Mouse (Mus musculus) heart, embryonic 10.5 days (tissue): ENCODE measurements at regions not wholly inside any gene's neighbourhood (a gene's known extent, or its start where the extent isn't known, plus 50 kb on each side); places are given as distances from the start of the nearest gene placed in this dataset.

ENCODE experiments used
- DNase-seq: peaks from one replicate; pipeline ENCODE4 v3.0.0-alpha.2; 2017; ENCODE audit warnings: low spot score
- H3K27ac ChIP-seq: fragments of 300-500 bp; sonication (generic); 2 replicates; pipeline ENCODE4 v1.5.1; 2016; ENCODE audit warnings: mild to moderate bottlenecking
- H3K27me3 ChIP-seq: fragments of 300-500 bp; sonication (generic); 2 replicates; pipeline ENCODE4 v1.6.1; 2016; ENCODE audit warnings: mild to moderate bottlenecking; ENCODE audit not compliant: poor library complexity, insufficient read depth, severe bottlenecking
- H3K36me3 ChIP-seq: fragments of 300-500 bp; sonication (generic); 2 replicates; pipeline ENCODE4 v1.6.1; 2016; ENCODE audit warnings: mild to moderate bottlenecking, moderate library complexity
- H3K4me1 ChIP-seq: fragments of 300-500 bp; sonication (generic); 2 replicates; pipeline ENCODE4 v1.6.1; 2016; ENCODE audit warnings: mild to moderate bottlenecking
- H3K4me3 ChIP-seq: fragments of 300-500 bp; sonication (generic); 2 replicates; pipeline ENCODE4 v1.5.1; 2016; ENCODE audit warnings: mild to moderate bottlenecking, moderate library complexity
- H3K9me3 ChIP-seq: fragments of 300-500 bp; sonication (generic); 2 replicates; pipeline ENCODE4 v1.6.1; 2016; ENCODE audit warnings: mild to moderate bottlenecking, moderate library complexity
- WGBS: fragments of 180-500 bp; shearing (Covaris S2); methylation state at CpG from one replicate; pipeline ENCODE4 v1.1.7; 2016; 5-methylcytosine and 5-hydroxymethylcytosine counted together

- 88% methylated on average over 8 of the region's 8 CpGs for WGBS
- Histone ChIP-seq H3K27me3 (no peaks in the 10 kb centered on the region), H3K4me1 (no peaks in the 10 kb centered on the region)
These were observed 156.0 kb downstream of the Gm11011 start for GRCm38 (mm10) chr2:169431516-169431915.

GRCm38 (mm10) chr2:169429411-169429810 lies 158.1 kb downstream of the Gm11011 start:
- WGBS = 88% methylated on average over 7 of the region's 7 CpGs
- H3K4me3 ChIP-seq = no peak overlapping the region
- no peak overlapping the region for H3K27ac ChIP-seq
- no peak for DNase-seq
- H3K27me3 ChIP-seq = no peaks in the 10 kb centered on the region
- H3K9me3 ChIP-seq = no peaks in the 10 kb centered on the region
- H3K36me3 ChIP-seq = no peaks in the 10 kb centered on the region
- no peaks in the 10 kb centered on the region for H3K4me1 ChIP-seq

More at GRCm38 (mm10) chr2:169431516-169431915, 156.0 kb downstream of the Gm11011 start:
- Histone ChIP-seq H3K4me3 (no peak overlapping the region), H3K36me3 (no peaks in the 10 kb centered on the region), H3K9me3 (no peaks in the 10 kb centered on the region), H3K27ac (no peak overlapping the region)
- no peak for DNase-seq

- no peaks in the 10 kb centered on the region for H3K9me3 ChIP-seq
- H3K27me3 ChIP-seq = no peaks in the 10 kb centered on the region
- no peak overlapping the region for H3K4me3 ChIP-seq
- no peaks in the 10 kb centered on the region for H3K36me3 ChIP-seq
- no peaks in the 10 kb centered on the region for H3K4me1 ChIP-seq
- no peak overlapping the region for H3K27ac ChIP-seq
- 75% methylated on average over 12 of the region's 12 CpGs for WGBS
- no peak for DNase-seq
These were observed 163.2 kb downstream of the Gm11011 start for GRCm38 (mm10) chr2:169424166-169424920.

GRCm38 (mm10) chr2:169412361-169412760 lies 175.2 kb downstream of the Gm11011 start:
- Histone ChIP-seq H3K36me3 (no peaks in the 10 kb centered on the region), H3K4me3 (no peak overlapping the region), H3K27ac (no peak overlapping the region), H3K4me1 (no peaks in the 10 kb centered on the region), H3K27me3 (no peaks in the 10 kb centered on the region), H3K9me3 (no peaks in the 10 kb centered on the region)
- 79% methylated on average over 6 of the region's 6 CpGs for WGBS
- no peak for DNase-seq

GRCm38 (mm10) chr2:169410080-169410479 lies 177.5 kb downstream of the Gm11011 start:
- Histone ChIP-seq H3K9me3 (no peaks in the 10 kb centered on the region), H3K36me3 (no peaks in the 10 kb centered on the region), H3K27me3 (no peaks in the 10 kb centered on the region), H3K4me3 (no peak overlapping the region), H3K27ac (no peak overlapping the region), H3K4me1 (peaks cover 4% of the 10 kb centered on the region; the same call in 1 of the 2 replicates)
- no peak for DNase-seq
- 59% methylated on average over 3 of the region's 3 CpGs for WGBS

GRCm38 (mm10) chr2:169404908-169405690 lies 182.4 kb downstream of the Gm11011 start:
- WGBS = 43% methylated on average over 6 of the region's 6 CpGs
- Histone ChIP-seq H3K9me3 (no peaks in the 10 kb centered on the region), H3K36me3 (no peaks in the 10 kb centered on the region), H3K27me3 (no peaks in the 10 kb centered on the region), H3K4me1 (peaks cover 4% of the 10 kb centered on the region; the same call in 1 of the 2 replicates), H3K27ac (no peak overlapping the region), H3K4me3 (no peak overlapping the region)
- DNase-seq = no peak

GRCm38 (mm10) chr2:169397758-169398157 lies 189.8 kb downstream of the Gm11011 start:
- H3K9me3 ChIP-seq = no peaks in the 10 kb centered on the region
- no peaks in the 10 kb centered on the region for H3K36me3 ChIP-seq
- H3K27me3 ChIP-seq = no peaks in the 10 kb centered on the region
- WGBS = 87% methylated on average over 6 of the region's 6 CpGs
- no peak overlapping the region for H3K27ac ChIP-seq
- no peaks in the 10 kb centered on the region for H3K4me1 ChIP-seq
- no peak for DNase-seq
- H3K4me3 ChIP-seq = no peak overlapping the region

GRCm38 (mm10) chr2:169397013-169397412 lies 190.5 kb downstream of the Gm11011 start:
- H3K27ac ChIP-seq = no peak overlapping the region
- no peak for DNase-seq
- no peaks in the 10 kb centered on the region for H3K9me3 ChIP-seq
- H3K4me1 ChIP-seq = no peaks in the 10 kb centered on the region
- no peak overlapping the region for H3K4me3 ChIP-seq
- no peaks in the 10 kb centered on the region for H3K36me3 ChIP-seq
- no peaks in the 10 kb centered on the region for H3K27me3 ChIP-seq
- WGBS = 82% methylated on average over 4 of the region's 4 CpGs

GRCm38 (mm10) chr2:169396294-169396693 lies 191.3 kb downstream of the Gm11011 start:
- H3K27ac ChIP-seq = no peak overlapping the region
- no peak overlapping the region for H3K4me3 ChIP-seq
- H3K9me3 ChIP-seq = no peaks in the 10 kb centered on the region
- H3K36me3 ChIP-seq = no peaks in the 10 kb centered on the region
- no peaks in the 10 kb centered on the region for H3K4me1 ChIP-seq
- DNase-seq = no peak
- WGBS = 75% methylated on average over 4 of the region's 4 CpGs
- no peaks in the 10 kb centered on the region for H3K27me3 ChIP-seq

GRCm38 (mm10) chr2:169389611-169390010 lies 197.9 kb downstream of the Gm11011 start:
- Histone ChIP-seq H3K9me3 (no peaks in the 10 kb centered on the region), H3K4me1 (no peaks in the 10 kb centered on the region; the same call in 1 of the 2 replicates), H3K27ac (no peak overlapping the region), H3K4me3 (no peak overlapping the region), H3K27me3 (no peaks in the 10 kb centered on the region), H3K36me3 (no peaks in the 10 kb centered on the region)
- DNase-seq = no peak
- 77% methylated on average over 4 of the region's 4 CpGs for WGBS

- Histone ChIP-seq H3K4me1 (no peaks in the 10 kb centered on the region; the same call in 1 of the 2 replicates), H3K4me3 (no peak overlapping the region), H3K36me3 (no peaks in the 10 kb centered on the region), H3K27ac (no peak overlapping the region), H3K27me3 (no peaks in the 10 kb centered on the region), H3K9me3 (no peaks in the 10 kb centered on the region)
- DNase-seq = no peak
- 74% methylated on average over 8 of the region's 8 CpGs for WGBS
These were observed 199.0 kb downstream of the Gm11011 start for GRCm38 (mm10) chr2:169388569-169388968.

- H3K27me3 ChIP-seq = no peaks in the 10 kb centered on the region
- no peaks in the 10 kb centered on the region for H3K36me3 ChIP-seq
- WGBS = 76% methylated on average over 23 of the region's 23 CpGs
- no peak overlapping the region for H3K27ac ChIP-seq
- H3K9me3 ChIP-seq = no peaks in the 10 kb centered on the region
- H3K4me1 ChIP-seq = no peaks in the 10 kb centered on the region; the same call in 1 of the 2 replicates
- no peak overlapping the region for H3K4me3 ChIP-seq
- DNase-seq = no peak
These were observed 199.6 kb downstream of the Gm11011 start for GRCm38 (mm10) chr2:169387765-169388518.

- WGBS = 81% methylated on average over 3 of the region's 3 CpGs
- no peaks in the 10 kb centered on the region for H3K36me3 ChIP-seq
- no peak overlapping the region for H3K4me3 ChIP-seq
These were observed 203.8 kb downstream of the Gm11011 start for GRCm38 (mm10) chr2:169383701-169384100.

More at GRCm38 (mm10) chr2:169383701-169384100, 203.8 kb downstream of the Gm11011 start:
- no peaks in the 10 kb centered on the region for H3K27me3 ChIP-seq
- H3K27ac ChIP-seq = no peak overlapping the region
- DNase-seq = no peak
- H3K9me3 ChIP-seq = no peaks in the 10 kb centered on the region
- H3K4me1 ChIP-seq = no peaks in the 10 kb centered on the region; the same call in 1 of the 2 replicates
